Mouse (Mus musculus): Measurements from ENCODE around the gene Cldn7. TPM values are rescaled to one million over a fixed set of nuclear protein-coding genes. Genes with fewer than 3 reads are reported as not detected.
A peak's percentile ranks its signal among the peaks of the same experiment; 100 is the strongest.

Cldn7 gene
- polyA plus RNA-seq (2015; fragmentation: Nextera tagmentation; extraction: Ambion mirVana) = 0.23 and 0.57 TPM in 2 replicates

GRCm38 (mm10) chr11:69964650-69965270, at the start of gene Cldn7:
Cldn7 (plus strand) TSS chr11:69964779.

GRCm38 (mm10) chr11:69921114-69922011, 43.2 kb upstream of the Cldn7 start, which contains the start of gene Eif5a:
Eif5a (minus strand) TSS chr11:69921958.

GRCm38 (mm10) chr11:69935137-69935879, 29.3 kb upstream of the Cldn7 start, which contains the start of gene Ybx2:
Ybx2 (plus strand) TSS chr11:69935796.

GRCm38 (mm10) chr11:69948066-69948762, 16.4 kb upstream of the Cldn7 start, which contains the start of gene Slc2a4:
Slc2a4 (minus strand) TSS chr11:69948188.

GRCm38 (mm10) chr11:69981141-69981762, 16.7 kb downstream of the Cldn7 start, which contains the start of gene Ctdnep1:
Ctdnep1 (plus strand) TSS chr11:69981156.

GRCm38 (mm10) chr11:69982225-69982624, 17.6 kb downstream of the Cldn7 start, which contains the start of gene Elp5:
Elp5 (minus strand) TSS chr11:69982517.

GRCm38 (mm10) chr11:69990850-69991691, 26.5 kb downstream of the Cldn7 start, which contains the start of gene Gabarap:
Gabarap (plus strand) TSS chr11:69991143.

GRCm38 (mm10) chr11:69995391-69995960, 30.9 kb downstream of the Cldn7 start, which contains the start of gene Phf23:
Phf23 (plus strand) TSS chr11:69995777.

GRCm38 (mm10) chr11:70000396-70000898, 35.9 kb downstream of the Cldn7 start, which contains the start of gene Dvl2:
Dvl2 (plus strand) TSS chr11:70000595.

GRCm38 (mm10) chr11:70014880-70015558, 50.4 kb downstream of the Cldn7 start, which contains the start of gene Acadvl:
Acadvl (minus strand) TSS chr11:70015411.

GRCm38 (mm10) chr11:70016669-70017068, 52.1 kb downstream of the Cldn7 start, which contains the start of gene Dlg4:
Dlg4 (plus strand) TSS chr11:70016942.

MicroRNAs within 50 kb of the gene (microRNA counts, 519-probe panel; counts per million panel counts)
- microRNA mmu-miR-324-3p (296 counts per million, percentile 58 among the panel's probes with 10 or more counts), microRNA mmu-miR-324-5p (3,504 counts per million, percentile 75 among the panel's probes with 10 or more counts)

Small RNA genes within 50 kb of the gene (microRNA-seq; reads per million reads assigned to microRNA genes)
- gene Gm44349 (0 reads per million in 2 experiments), gene Mir324 (1,124 to 1,444 reads per million in 2 experiments)

Other genes with a start within 250 kb of the Cldn7 start
- gene Polr2a, start 206.1 kb upstream of the Cldn7 start, polyA plus RNA-seq (2015; fragmentation: Nextera tagmentation; extraction: Ambion mirVana) = 9.3 and 10.3 TPM in 2 replicates
- gene Slc35g3, start 202.8 kb upstream of the Cldn7 start, polyA plus RNA-seq (2015; fragmentation: Nextera tagmentation; extraction: Ambion mirVana) = not detected in 2 replicates
- gene Zbtb4, start 198.9 kb upstream of the Cldn7 start, polyA plus RNA-seq (2015; fragmentation: Nextera tagmentation; extraction: Ambion mirVana) = 2.5 and 2.9 TPM in 2 replicates
- gene Chrnb1, start 168.8 kb upstream of the Cldn7 start, polyA plus RNA-seq (2015; fragmentation: Nextera tagmentation; extraction: Ambion mirVana) = 79.0 and 95.8 TPM in 2 replicates
- gene Fgf11, start 162.9 kb upstream of the Cldn7 start, polyA plus RNA-seq (2015; fragmentation: Nextera tagmentation; extraction: Ambion mirVana) = 1.5 and 2.2 TPM in 2 replicates
- 0.31 and 0.45 TPM in 2 replicates for gene Tmem102, start 159.2 kb upstream of the Cldn7 start, polyA plus RNA-seq (2015; fragmentation: Nextera tagmentation; extraction: Ambion mirVana)
- gene Gm39566, start 149.5 kb upstream of the Cldn7 start, polyA plus RNA-seq (2015; fragmentation: Nextera tagmentation; extraction: Ambion mirVana) = not detected in 2 replicates
- gene Spem2, start 146.3 kb upstream of the Cldn7 start, polyA plus RNA-seq (2015; fragmentation: Nextera tagmentation; extraction: Ambion mirVana) = not detected in 2 replicates
- gene Spem1, start 142.6 kb upstream of the Cldn7 start, polyA plus RNA-seq (2015; fragmentation: Nextera tagmentation; extraction: Ambion mirVana) = not detected in 2 replicates
- 2.1 TPM in 2 replicates for gene Nlgn2, start 127.0 kb upstream of the Cldn7 start, polyA plus RNA-seq (2015; fragmentation: Nextera tagmentation; extraction: Ambion mirVana)
- gene Tmem256, start 126.3 kb upstream of the Cldn7 start, polyA plus RNA-seq (2015; fragmentation: Nextera tagmentation; extraction: Ambion mirVana) = 242 and 272 TPM in 2 replicates
- 36.6 and 44.6 TPM in 2 replicates for gene Plscr3, start 118.4 kb upstream of the Cldn7 start, polyA plus RNA-seq (2015; fragmentation: Nextera tagmentation; extraction: Ambion mirVana)
- 0.09 and 0.46 TPM in 2 replicates for gene Tnk1, start 106.0 kb upstream of the Cldn7 start, polyA plus RNA-seq (2015; fragmentation: Nextera tagmentation; extraction: Ambion mirVana)
- gene Tmem95, start 86.8 kb upstream of the Cldn7 start, polyA plus RNA-seq (2015; fragmentation: Nextera tagmentation; extraction: Ambion mirVana) = not detected in 2 replicates
- 2.6 and 3.6 TPM in 2 replicates for gene Kctd11, start 83.4 kb upstream of the Cldn7 start, polyA plus RNA-seq (2015; fragmentation: Nextera tagmentation; extraction: Ambion mirVana)
- 0.34 and 0.46 TPM in 2 replicates for gene Acap1, start 69.2 kb upstream of the Cldn7 start, polyA plus RNA-seq (2015; fragmentation: Nextera tagmentation; extraction: Ambion mirVana)
- gene 2810408A11Rik, start 63.8 kb upstream of the Cldn7 start, polyA plus RNA-seq (2015; fragmentation: Nextera tagmentation; extraction: Ambion mirVana) = 1.8 and 2.4 TPM in 2 replicates
- 3.0 and 3.3 TPM in 2 replicates for gene Neurl4, start 63.7 kb upstream of the Cldn7 start, polyA plus RNA-seq (2015; fragmentation: Nextera tagmentation; extraction: Ambion mirVana)
- 41.9 and 42.1 TPM in 2 replicates for gene Gps2, start 50.9 kb upstream of the Cldn7 start, polyA plus RNA-seq (2015; fragmentation: Nextera tagmentation; extraction: Ambion mirVana)
- gene Eif5a, start 42.8 kb upstream of the Cldn7 start, polyA plus RNA-seq (2015; fragmentation: Nextera tagmentation; extraction: Ambion mirVana) = 952 and 1,117 TPM in 2 replicates
- 0.78 and 0.85 TPM in 2 replicates for gene Ybx2, start 29.0 kb upstream of the Cldn7 start, polyA plus RNA-seq (2015; fragmentation: Nextera tagmentation; extraction: Ambion mirVana)
- gene Slc2a4, start 16.6 kb upstream of the Cldn7 start, polyA plus RNA-seq (2015; fragmentation: Nextera tagmentation; extraction: Ambion mirVana) = 128 and 138 TPM in 2 replicates
- 42.1 and 46.1 TPM in 2 replicates for gene Ctdnep1, start 16.4 kb downstream of the Cldn7 start, polyA plus RNA-seq (2015; fragmentation: Nextera tagmentation; extraction: Ambion mirVana)
- gene Elp5, start 17.7 kb downstream of the Cldn7 start, polyA plus RNA-seq (2015; fragmentation: Nextera tagmentation; extraction: Ambion mirVana) = 86.0 and 92.4 TPM in 2 replicates
- 320 and 389 TPM in 2 replicates for gene Gabarap, start 26.4 kb downstream of the Cldn7 start, polyA plus RNA-seq (2015; fragmentation: Nextera tagmentation; extraction: Ambion mirVana)
- 31.1 and 33.7 TPM in 2 replicates for gene Phf23, start 31.0 kb downstream of the Cldn7 start, polyA plus RNA-seq (2015; fragmentation: Nextera tagmentation; extraction: Ambion mirVana)
- 11.2 and 11.8 TPM in 2 replicates for gene Dvl2, start 35.8 kb downstream of the Cldn7 start, polyA plus RNA-seq (2015; fragmentation: Nextera tagmentation; extraction: Ambion mirVana)
- gene Acadvl, start 50.6 kb downstream of the Cldn7 start, polyA plus RNA-seq (2015; fragmentation: Nextera tagmentation; extraction: Ambion mirVana) = 311 and 331 TPM in 2 replicates
- 3.3 and 5.3 TPM in 2 replicates for gene Dlg4, start 52.2 kb downstream of the Cldn7 start, polyA plus RNA-seq (2015; fragmentation: Nextera tagmentation; extraction: Ambion mirVana)
- 0.13 and 0.21 TPM in 2 replicates for gene Asgr1, start 89.3 kb downstream of the Cldn7 start, polyA plus RNA-seq (2015; fragmentation: Nextera tagmentation; extraction: Ambion mirVana)
- gene Asgr2, start 127.9 kb downstream of the Cldn7 start, polyA plus RNA-seq (2015; fragmentation: Nextera tagmentation; extraction: Ambion mirVana) = 0.23 and 0.68 TPM in 2 replicates
- gene Mgl2, start 165.6 kb downstream of the Cldn7 start, polyA plus RNA-seq (2015; fragmentation: Nextera tagmentation; extraction: Ambion mirVana) = 8.2 and 9.7 TPM in 2 replicates
- 4.7 and 11.4 TPM in 2 replicates for gene Clec10a, start 191.4 kb downstream of the Cldn7 start, polyA plus RNA-seq (2015; fragmentation: Nextera tagmentation; extraction: Ambion mirVana)
- gene Slc16a11, start 248.0 kb downstream of the Cldn7 start, polyA plus RNA-seq (2015; fragmentation: Nextera tagmentation; extraction: Ambion mirVana) = 0.37 and 0.59 TPM in 2 replicates

Data from skeletal muscle tissue, postnatal 0 days (tissue).